Mouse (Mus musculus) CD4-positive, CD25-positive, alpha-beta regulatory T cell, adult 2 months (primary cell): ENCODE results near the gene Lrrc17.
"Not testable (repeated sequence)": the region's sequence is repeated elsewhere in the genome, so short reads cannot be mapped to it uniquely, and the experiment has no call there.

Experiments used
- DNase-seq: peaks from one replicate; pipeline ENCODE4 v3.0.0-alpha.2; 2012; ENCODE audit warnings: low read depth, low spot score

Gene Lrrc17

GRCm38 (mm10) chr5:21542226-21542625 is 1.1 kb upstream of the Lrrc17 start:
- no peak for DNase-seq

- DNase-seq = no peak
These were observed 1.5 kb downstream of the Lrrc17 start for GRCm38 (mm10) chr5:21544821-21545220.

- no peak for DNase-seq
These were observed 1.9 kb downstream of the Lrrc17 start for GRCm38 (mm10) chr5:21545227-21545626.

GRCm38 (mm10) chr5:21545786-21546185 is 2.4 kb downstream of the Lrrc17 start:
- DNase-seq = no peak

- no peak for DNase-seq
These were observed 3.6 kb downstream of the Lrrc17 start for GRCm38 (mm10) chr5:21547005-21547404.

- no peak for DNase-seq
These were observed 10.3 kb downstream of the Lrrc17 start for GRCm38 (mm10) chr5:21553685-21554084.

GRCm38 (mm10) chr5:21554732-21555131 is 11.4 kb downstream of the Lrrc17 start:
- DNase-seq = no peak

- DNase-seq = no peak
These were observed 13.1 kb downstream of the Lrrc17 start for GRCm38 (mm10) chr5:21556502-21556901.

- no peak for DNase-seq
These were observed 20.6 kb downstream of the Lrrc17 start for GRCm38 (mm10) chr5:21563936-21564335.

- no peak for DNase-seq
These were observed 22.2 kb downstream of the Lrrc17 start for GRCm38 (mm10) chr5:21565392-21566065.

- DNase-seq = no peak
These were observed 24.4 kb downstream of the Lrrc17 start for GRCm38 (mm10) chr5:21567784-21568183.

GRCm38 (mm10) chr5:21572764-21573416 is 29.5 kb downstream of the Lrrc17 start:
- DNase-seq = no peak

GRCm38 (mm10) chr5:21574386-21575209 is 31.2 kb downstream of the Lrrc17 start:
- no peak for DNase-seq

- DNase-seq = no peak
These were observed 31.8 kb downstream of the Lrrc17 start for GRCm38 (mm10) chr5:21575210-21575550.

- no peak for DNase-seq
These were observed 34.8 kb downstream of the Lrrc17 start for GRCm38 (mm10) chr5:21578136-21578535.

GRCm38 (mm10) chr5:21586763-21587162 is 43.4 kb downstream of the Lrrc17 start:
- DNase-seq = peak; percentile 58

- no peak for DNase-seq
These were observed 44.3 kb downstream of the Lrrc17 start for GRCm38 (mm10) chr5:21587683-21588082.

GRCm38 (mm10) chr5:21588220-21588619 is 44.9 kb downstream of the Lrrc17 start:
- DNase-seq = no peak

- DNase-seq = no peak
These were observed 48.7 kb downstream of the Lrrc17 start for GRCm38 (mm10) chr5:21592106-21592505.

- no peak for DNase-seq
These were observed 49.9 kb downstream of the Lrrc17 start for GRCm38 (mm10) chr5:21593201-21593709.

- not testable (repeated sequence) for DNase-seq
These were observed 56.2 kb downstream of the Lrrc17 start for GRCm38 (mm10) chr5:21599536-21599935.

GRCm38 (mm10) chr5:21599961-21600360 is 56.6 kb downstream of the Lrrc17 start:
- DNase-seq = no peak
